Mouse (Mus musculus) C2C12 (cell line): ENCODE measurements around the gene Tmprss3.

Experiments
- CTCF ChIP-seq: IDR thresholded peaks from one replicate; pipeline ENCODE4 v1.5.1; 2011; ENCODE audit not compliant: control insufficient read depth, insufficient read depth, insufficient read length
- MAX ChIP-seq: IDR thresholded peaks from one replicate; pipeline ENCODE4 v1.6.1; 2011; ENCODE audit warnings: mild to moderate bottlenecking, control low read depth

GRCm38 (mm10) chr17:31184269-31184990 is 14.3 kb downstream of the Tmprss3 start:
- TF ChIP-seq CTCF (no peak), MAX (no peak)
